28 mouse cellular contexts compared by ENCODE assay signal in genomic region chr14:34371763-34372162, GRCm38 (mm10). TPM values are rescaled to one million over a fixed set of nuclear protein-coding genes. Genes with fewer than 3 reads are reported as not detected.
DNase-seq lines count a peak whose midpoint lies in the region; ATAC-seq and TF ChIP-seq lines count a peak whose summit lies in the region.
"Had no signal": no experiment of that assay in that cellular context is flagged by ENCODE, and none has a peak within 500 bp of the region (broad histone marks: within the 10 kb centered on the region; RNA-seq: fewer than 3 reads in every experiment).

No protein-coding gene starts in this region.

- intact Hi-C loops in gastrocnemius, adult 2 months (cut with DNase I) = loop anchor here (1.0 to 2.0 kb wide), 2 partner anchors 30 to 199 kb away; no protein-coding TSS in a partner anchor

- no peaks in the 10 kb centered on the region for H3K36me3 ChIP-seq in liver, adult 2 months (ENCODE audit: control insufficient read depth, insufficient read depth, low read length)
- H3K36me3 ChIP-seq in liver, postnatal 0 days (replicated peaks; ENCODE audit: insufficient read depth, low read length) = no peaks in the 10 kb centered on the region
- no peaks in the 10 kb centered on the region for H3K36me3 ChIP-seq in neural tube, embryonic 15.5 days
- H3K36me3 ChIP-seq in kidney, adult 2 months (ENCODE audit: control insufficient read depth, insufficient read depth, low read length) = no peaks in the 10 kb centered on the region
- H3K36me3 ChIP-seq: embryonic facial prominence, embryonic 12.5 days; G1E; heart, embryonic 12.5 days; hindbrain, embryonic 10.5 days had no signal

- no peak overlapping the region for H3K27ac ChIP-seq in liver, adult 2 months (replicated peaks; ENCODE audit: insufficient read depth, low read depth, low read length)
- H3K27ac ChIP-seq in liver, postnatal 0 days (ENCODE audit: low read depth) = no peak overlapping the region
- no peak overlapping the region for H3K27ac ChIP-seq in neural tube, embryonic 15.5 days (replicated peaks)
- no peak overlapping the region for H3K27ac ChIP-seq in gastrocnemius, adult 2 months
- no peak overlapping the region for H3K27ac ChIP-seq in kidney, adult 2 months (ENCODE audit: insufficient read depth, low read depth, low read length)
- H3K27ac ChIP-seq: embryonic facial prominence, embryonic 12.5 days; heart, adult 2 months; hindbrain, embryonic 10.5 days had no signal

- no peak for TF ChIP-seq EP300 in liver, postnatal 0 days (IDR thresholded peaks at IDR 0.05; ENCODE audit: low read depth)

- no peak overlapping the region for H3K4me2 ChIP-seq in liver, postnatal 0 days (ENCODE audit: low read depth, low read length)
- H3K4me2 ChIP-seq in neural tube, embryonic 15.5 days = peak overlapping the region; percentile 6; the same call in 1 of the 2 replicates
- H3K4me2 ChIP-seq: embryonic facial prominence, embryonic 12.5 days; heart, embryonic 12.5 days had no signal

- H3K4me3 ChIP-seq in liver, adult 2 months (ENCODE audit: insufficient read depth, low read depth, low read length) = no peak overlapping the region
- H3K4me3 ChIP-seq in liver, postnatal 0 days (ENCODE audit: low read depth, low read length) = no peak overlapping the region
- no peak overlapping the region for H3K4me3 ChIP-seq in neural tube, embryonic 15.5 days (replicated peaks)
- no peak overlapping the region for H3K4me3 ChIP-seq in gastrocnemius, adult 2 months
- no peak overlapping the region for H3K4me3 ChIP-seq in kidney, adult 2 months (ENCODE audit: insufficient read depth, low read depth, low read length)
- H3K4me3 ChIP-seq: embryonic facial prominence, embryonic 12.5 days; heart, adult 2 months; heart, embryonic 12.5 days; hindbrain, embryonic 10.5 days had no signal

- no peak for ATAC-seq in liver, postnatal 0 days
- ATAC-seq in erythroblast, adult 5-6 weeks (replicated peaks; ENCODE audit: low FRiP score, poor library complexity, severe bottlenecking) = peak; percentile 35; the same call in 1 of the 2 replicates
- ATAC-seq in neural tube, embryonic 15.5 days (ENCODE audit: low FRiP score) = no peak
- ATAC-seq: activated CD4-positive, CD25-positive, alpha-beta regulatory T cell, adult 4 months; CD4-positive, CD25-positive, alpha-beta regulatory T cell, adult 4 months; hindbrain, embryonic 16.5 days; inflammation-experienced regulatory T-cells, adult 6 months had no signal

- DNase-seq in liver, adult 2 months (ENCODE audit: extremely low read depth, low read depth, low spot score) = peak; percentile 28
- no peak for DNase-seq in liver, postnatal 0 days
- DNase-seq in R1 (ENCODE audit: low read depth, low spot score) = peak; percentile 72
- DNase-seq in gastrocnemius, adult 2 months = no peak
- DNase-seq in kidney, adult 2 months = no peak
- DNase-seq: adrenal gland, postnatal 14 days; B cell, adult 2 months; cerebellum, adult 11-12 months; cerebellum, adult 9-10 months; cerebellum, postnatal 25 days; gastrocnemius, postnatal 36 days; heart, adult 2 months had no signal

- no peak overlapping the region for H3K9ac ChIP-seq in liver, adult 2 months (ENCODE audit: low read depth, low read length)
- no peak overlapping the region for H3K9ac ChIP-seq in liver, postnatal 0 days (replicated peaks)
- H3K9ac ChIP-seq in neural tube, embryonic 15.5 days (replicated peaks) = no peak overlapping the region
- H3K9ac ChIP-seq: embryonic facial prominence, embryonic 12.5 days; heart, embryonic 12.5 days had no signal

- no peak for TF ChIP-seq POLR2A in liver, adult 2 months (IDR thresholded peaks at IDR 0.05; ENCODE audit: extremely low read depth, insufficient read depth, low read length)
- no peak for TF ChIP-seq POLR2A in kidney, adult 2 months (IDR thresholded peaks at IDR 0.05; ENCODE audit: low read depth, low read length)

- no peaks in the 10 kb centered on the region for H3K9me3 ChIP-seq in liver, postnatal 0 days (ENCODE audit: low read length)
- no peaks in the 10 kb centered on the region for H3K9me3 ChIP-seq in neural tube, embryonic 15.5 days (replicated peaks)
- H3K9me3 ChIP-seq: embryonic facial prominence, embryonic 12.5 days; G1E; heart, embryonic 12.5 days; hindbrain, embryonic 10.5 days had no signal

- no peak for TF ChIP-seq CTCF in liver, adult 2 months (IDR thresholded peaks at IDR 0.05; ENCODE audit: low read depth, low read length)
- no peak for TF ChIP-seq CTCF in liver, postnatal 0 days (IDR thresholded peaks at IDR 0.05; ENCODE audit: low read depth)
- no peak for TF ChIP-seq CTCF in gastrocnemius, adult 2 months (IDR thresholded peaks at IDR 0.05)
- TF ChIP-seq CTCF in kidney, adult 2 months (conservative IDR thresholded peaks at IDR 0.05; ENCODE audit: insufficient read depth, insufficient read length, low read depth, low read length) = no peak

- WGBS in liver, adult 2 months = 20% methylated on average over 2 of the region's 2 CpGs
- 49% methylated on average over 2 of the region's 2 CpGs for WGBS in liver, postnatal 0 days (ENCODE audit: insufficient replicate concordance)
- 86% methylated on average over 2 of the region's 2 CpGs for WGBS in neural tube, embryonic 15.5 days
- WGBS in kidney, adult 2 months = 53% methylated on average over 2 of the region's 2 CpGs

- H3K27me3 ChIP-seq in liver, adult 2 months (ENCODE audit: control insufficient read depth, insufficient read depth, low read length) = no peaks in the 10 kb centered on the region
- H3K27me3 ChIP-seq in liver, postnatal 0 days (ENCODE audit: insufficient read depth, low read length) = no peaks in the 10 kb centered on the region
- no peaks in the 10 kb centered on the region for H3K27me3 ChIP-seq in neural tube, embryonic 15.5 days (replicated peaks)
- H3K27me3 ChIP-seq in kidney, adult 2 months (replicated peaks; ENCODE audit: control insufficient read depth, insufficient read depth, low read length) = no peaks in the 10 kb centered on the region
- H3K27me3 ChIP-seq: embryonic facial prominence, embryonic 12.5 days; heart, embryonic 12.5 days had no signal

- no peaks in the 10 kb centered on the region for H3K79me2 ChIP-seq in liver, adult 2 months (ENCODE audit: control insufficient read depth, insufficient read depth, low read length)

- no peaks in the 10 kb centered on the region for H3K4me1 ChIP-seq in liver, adult 2 months (ENCODE audit: control insufficient read depth, insufficient read depth, low read length)
- H3K4me1 ChIP-seq in liver, postnatal 0 days (ENCODE audit: insufficient read depth) = no peaks in the 10 kb centered on the region
- H3K4me1 ChIP-seq in neural tube, embryonic 15.5 days = peaks cover 14% of the 10 kb centered on the region
- H3K4me1 ChIP-seq in kidney, adult 2 months (ENCODE audit: control insufficient read depth, insufficient read depth, low read length) = no peaks in the 10 kb centered on the region

RNA-seq across cellular contexts. Expression of gene Sncg, which starts 2.8 kb away (rescaled TPM):
- total RNA-seq in liver, adult 2 months (2014; rRNA removed) = 0.20 and 0.46 TPM in 2 replicates
- 0.11 and 0.45 TPM in 2 replicates for polyA plus RNA-seq in liver, adult 2 months (2012; rRNA removed)
- polyA plus RNA-seq in liver, postnatal 0 days (2015; fragmentation: Nextera tagmentation; extraction: Ambion mirVana) = 0.34 and 0.72 TPM in 2 replicates
- not detected in 2 replicates for total RNA-seq in erythroblast, adult 5-6 weeks (2015; ENCODE audit: low replicate concordance)
- not detected in 2 replicates for total RNA-seq in erythroblast, adult 5-6 weeks (2017; ENCODE audit: low replicate concordance)
- polyA plus RNA-seq in neural tube, embryonic 15.5 days (2015; fragmentation: Nextera tagmentation; extraction: Ambion mirVana) = 354 and 420 TPM in 2 replicates
- total RNA-seq in gastrocnemius, adult 2 months (2021) = 1 to 10 TPM; 4.0 to 4.8 TPM
- 17.6 and 19.1 TPM in 2 replicates for polyA plus RNA-seq in kidney, adult 2 months (2012; rRNA removed)
- polyA plus RNA-seq: activated CD4-positive, CD25-positive, alpha-beta regulatory T cell, adult 4 months; CD4-positive, CD25-positive, alpha-beta regulatory T cell, adult 4 months; G1E; inflammation-experienced regulatory T-cells, adult 6 months had no signal

RNA-seq across cellular contexts. Expression of gene Mmrn2, which starts 3.5 kb away (rescaled TPM):
- total RNA-seq in liver, adult 2 months (2014; rRNA removed) = 9.2 and 10.7 TPM in 2 replicates
- 3.0 and 3.4 TPM in 2 replicates for polyA plus RNA-seq in liver, adult 2 months (2012; rRNA removed)
- polyA plus RNA-seq in liver, postnatal 0 days (2015; fragmentation: Nextera tagmentation; extraction: Ambion mirVana) = 3.2 and 3.3 TPM in 2 replicates
- total RNA-seq in erythroblast, adult 5-6 weeks (2015; ENCODE audit: low replicate concordance) = not detected in 2 replicates
- not detected in 2 replicates for total RNA-seq in erythroblast, adult 5-6 weeks (2017; ENCODE audit: low replicate concordance)
- 3.3 and 4.6 TPM in 2 replicates for polyA plus RNA-seq in neural tube, embryonic 15.5 days (2015; fragmentation: Nextera tagmentation; extraction: Ambion mirVana)
- total RNA-seq in gastrocnemius, adult 2 months (2021) = 10 to 100 TPM; 10.3 to 12.4 TPM
- 16.2 and 19.4 TPM in 2 replicates for polyA plus RNA-seq in kidney, adult 2 months (2012; rRNA removed)
- polyA plus RNA-seq: activated CD4-positive, CD25-positive, alpha-beta regulatory T cell, adult 4 months had no signal

RNA-seq across cellular contexts. Expression of gene Fam25c, which starts 16.5 kb away (rescaled TPM):
- 56.3 and 66.7 TPM in 2 replicates for total RNA-seq in liver, adult 2 months (2014; rRNA removed)
- 74.3 and 146 TPM in 2 replicates for polyA plus RNA-seq in liver, adult 2 months (2012; rRNA removed)
- 5.8 and 5.9 TPM in 2 replicates for polyA plus RNA-seq in liver, postnatal 0 days (2015; fragmentation: Nextera tagmentation; extraction: Ambion mirVana)
- not detected in 2 replicates for total RNA-seq in erythroblast, adult 5-6 weeks (2015; ENCODE audit: low replicate concordance)
- not detected in 2 replicates for total RNA-seq in erythroblast, adult 5-6 weeks (2017; ENCODE audit: low replicate concordance)
- 0.72 TPM in 1 of 2 replicates, not detected in the other for polyA plus RNA-seq in neural tube, embryonic 15.5 days (2015; fragmentation: Nextera tagmentation; extraction: Ambion mirVana)
- total RNA-seq in gastrocnemius, adult 2 months (2021) = not detected
- 16.3 and 28.4 TPM in 2 replicates for polyA plus RNA-seq in kidney, adult 2 months (2012; rRNA removed)
- total RNA-seq: adrenal gland, adult 18-20 months; G1E; gastrocnemius, adult 8-10 months; gastrocnemius, postnatal 36 days; heart, adult 2 months; heart, postnatal 25 days had no signal
- polyA plus RNA-seq: activated CD4-positive, CD25-positive, alpha-beta regulatory T cell, adult 4 months; CD4-positive, CD25-positive, alpha-beta regulatory T cell, adult 4 months; cortical plate, adult 2 months; embryonic facial prominence, embryonic 12.5 days; forebrain, embryonic 14.5 days; G1E; heart, adult 2 months; heart, embryonic 12.5 days; heart, embryonic 16.5 days; hindbrain, embryonic 10.5 days; hindbrain, embryonic 16.5 days; inflammation-experienced regulatory T-cells, adult 6 months had no signal

Comparison
In these comparisons a context has a peak if more than half of its experiments do, and no peak if none do; other contexts are left out.
1. DNase-seq: peak in liver, adult 2 months (single experiment) and R1 (single experiment); none in liver, postnatal 0 days (single experiment), gastrocnemius, adult 2 months (single experiment) and kidney, adult 2 months (single experiment).
2. RNA of gene Sncg, which starts 2.8 kb away (polyA plus RNA-seq): 354 to 420 TPM in neural tube, embryonic 15.5 days; 17.6 to 19.1 TPM in kidney, adult 2 months, 0.11 to 0.45 TPM in liver, adult 2 months and 0.34 to 0.72 TPM in liver, postnatal 0 days; every median in the first group is over 10 times any median in the second.